Mouse (Mus musculus) hindbrain, embryonic 10.5 days (tissue): ENCODE measurements around the gene Ldlrad2. TPM values are rescaled to one million over a fixed set of nuclear protein-coding genes. Genes with fewer than 3 reads are reported as not detected.

ENCODE experiments used
- DNase-seq: peaks from one replicate; pipeline ENCODE4 v3.0.0-alpha.2; 2017; ENCODE audit warnings: low spot score
- H3K27ac ChIP-seq: fragments of 300-500 bp; sonication (generic); 2 replicates; pipeline ENCODE4 v1.5.1; 2016; ENCODE audit warnings: mild to moderate bottlenecking, moderate library complexity
- H3K27me3 ChIP-seq: fragments of 300-500 bp; sonication (generic); 2 replicates; pipeline ENCODE4 v1.6.1; 2016; ENCODE audit warnings: mild to moderate bottlenecking; ENCODE audit not compliant: poor library complexity, insufficient read depth, severe bottlenecking
- H3K36me3 ChIP-seq: fragments of 300-500 bp; sonication (generic); 2 replicates; pipeline ENCODE4 v1.6.1; 2016; ENCODE audit warnings: mild to moderate bottlenecking, moderate library complexity
- H3K4me1 ChIP-seq: fragments of 300-500 bp; sonication (generic); replicated peaks from 2 replicates; pipeline ENCODE4 v1.6.1; 2016; ENCODE audit warnings: mild to moderate bottlenecking
- H3K4me3 ChIP-seq: fragments of 300-500 bp; sonication (generic); 2 replicates; pipeline ENCODE4 v1.5.1; 2016; ENCODE audit warnings: mild to moderate bottlenecking, moderate library complexity
- H3K9me3 ChIP-seq: fragments of 300-500 bp; sonication (generic); 2 replicates; pipeline ENCODE4 v1.6.1; 2016; ENCODE audit warnings: mild to moderate bottlenecking, moderate library complexity
- WGBS: fragments of 180-500 bp; shearing (Covaris S2); methylation state at CpG from one replicate; pipeline ENCODE4 v1.1.7; 2016; 5-methylcytosine and 5-hydroxymethylcytosine counted together
- polyA plus RNA-seq: library from polyadenylated mRNA; unstranded; fragments of >200 nt; fragmentation: Nextera tagmentation; extraction: Ambion mirVana; gene quantifications from 2 replicates; pipeline ENCODE4 v1.2.1, GENCODE M21; 2016

The Ldlrad2 gene
- polyA plus RNA-seq, 1 experiment from 2014 or later = 1.3 TPM

GRCm38 (mm10) chr4:137540356-137540755 is 34.0 kb downstream of the Ldlrad2 start:
- Histone ChIP-seq H3K4me1 (no peaks in the 10 kb centered on the region), H3K4me3 (no peak overlapping the region), H3K36me3 (peaks cover 96% of the 10 kb centered on the region), H3K27me3 (no peaks in the 10 kb centered on the region), H3K9me3 (no peaks in the 10 kb centered on the region), H3K27ac (no peak overlapping the region)
- no peak for DNase-seq
- WGBS = 73% methylated on average over 14 of the region's 14 CpGs

- Histone ChIP-seq H3K36me3 (peaks cover 68% of the 10 kb centered on the region), H3K4me3 (no peak overlapping the region), H3K27me3 (no peaks in the 10 kb centered on the region), H3K4me1 (no peaks in the 10 kb centered on the region), H3K27ac (no peak overlapping the region), H3K9me3 (no peaks in the 10 kb centered on the region)
- no peak for DNase-seq
- 95% methylated on average over 6 of the region's 6 CpGs for WGBS
Observed at GRCm38 (mm10) chr4:137527872-137528271, 46.5 kb downstream of the Ldlrad2 start.

DNA sequence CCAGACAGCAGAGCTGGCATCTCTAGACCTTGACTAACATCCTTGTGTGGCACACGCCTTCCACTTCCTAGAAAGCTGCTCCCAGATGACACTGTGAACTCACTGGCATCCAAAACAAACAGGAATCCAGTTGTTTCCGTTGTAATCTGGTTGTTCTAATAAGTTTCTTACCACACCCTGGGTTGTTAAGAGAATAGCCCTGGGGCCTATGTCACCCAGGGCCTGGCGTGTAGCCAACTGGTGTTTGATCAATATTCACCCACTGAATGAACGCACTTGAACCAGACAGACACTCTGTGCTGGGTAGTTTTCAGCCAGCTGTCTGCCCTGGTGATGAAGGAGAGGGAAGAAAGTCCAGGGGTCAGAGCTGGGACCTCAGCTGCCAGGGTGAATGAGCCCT is 47.0 kb downstream of the Ldlrad2 start:
- Histone ChIP-seq H3K27ac (no peak overlapping the region), H3K36me3 (peaks cover 74% of the 10 kb centered on the region), H3K9me3 (no peaks in the 10 kb centered on the region), H3K27me3 (no peaks in the 10 kb centered on the region), H3K4me3 (no peak overlapping the region), H3K4me1 (no peaks in the 10 kb centered on the region)
- 87% methylated on average over 4 of the region's 4 CpGs for WGBS
- no peak for DNase-seq

GRCm38 (mm10) chr4:137525426-137525825 is 48.9 kb downstream of the Ldlrad2 start:
- Histone ChIP-seq H3K9me3 (no peaks in the 10 kb centered on the region), H3K36me3 (peaks cover 78% of the 10 kb centered on the region), H3K4me3 (no peak overlapping the region), H3K27me3 (no peaks in the 10 kb centered on the region), H3K27ac (no peak overlapping the region), H3K4me1 (no peaks in the 10 kb centered on the region)
- no peak for DNase-seq
- 96% methylated on average over 1 of the region's 1 CpGs for WGBS

Other genes starting within 250 kb of the Ldlrad2 start
- gene Cdc42, start 216.8 kb downstream of the Ldlrad2 start, polyA plus RNA-seq = 592 and 604 TPM in 2 replicates
- gene Cela3a, start 164.8 kb downstream of the Ldlrad2 start, polyA plus RNA-seq = not detected in 2 replicates
- gene Cela3b, start 144.0 kb downstream of the Ldlrad2 start, polyA plus RNA-seq = not detected in 2 replicates
- not detected in 2 replicates for gene 1700013G24Rik, start 121.3 kb downstream of the Ldlrad2 start, polyA plus RNA-seq
- gene Hspg2, start 105.8 kb downstream of the Ldlrad2 start, polyA plus RNA-seq = 15.2 and 18.2 TPM in 2 replicates
- gene Usp48, start 19.2 kb upstream of the Ldlrad2 start, polyA plus RNA-seq = 63.6 and 73.1 TPM in 2 replicates
- gene Rap1gap, start 90.2 kb upstream of the Ldlrad2 start, polyA plus RNA-seq = 6.3 and 13.4 TPM in 2 replicates
- gene Alpl, start 221.8 kb upstream of the Ldlrad2 start, polyA plus RNA-seq = 23.4 and 26.1 TPM in 2 replicates